ENCODE assay signal across 9 mouse cellular contexts in the genomic region with DNA sequence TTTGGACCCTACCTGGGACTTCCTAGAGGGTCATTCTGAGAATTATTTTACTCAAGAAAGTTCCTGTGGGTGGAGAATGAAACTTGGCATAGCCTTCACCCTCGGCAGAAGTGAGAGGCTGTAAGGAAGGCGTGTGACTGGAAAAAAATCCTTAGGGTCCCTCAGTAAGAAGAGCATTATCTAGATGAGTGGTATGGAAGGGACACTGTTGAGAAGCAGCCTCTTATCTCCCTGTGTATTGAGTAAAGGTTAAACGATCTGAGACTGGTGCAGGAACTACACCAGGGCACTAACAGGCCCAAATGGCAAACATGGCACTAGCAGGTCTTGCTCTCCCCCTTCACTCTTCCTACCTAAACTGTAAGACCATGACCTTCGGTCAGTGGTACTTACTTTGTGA. TPM values are rescaled to one million over a fixed set of nuclear protein-coding genes. Genes with fewer than 3 reads are reported as not detected.
DNase-seq lines count a peak whose midpoint lies in the region; ATAC-seq and TF ChIP-seq lines count a peak whose summit lies in the region.
"Had no signal": no experiment of that assay in that cellular context is flagged by ENCODE, and none has a peak within 500 bp of the region (broad histone marks: within the 10 kb centered on the region; RNA-seq: fewer than 3 reads in every experiment).

No protein-coding gene starts in this region.

- H3K9ac ChIP-seq in heart, adult 2 months (ENCODE audit: low read depth, low read length), result peak overlapping the region; percentile 32; the same call in 1 of the 2 replicates
- H3K9ac ChIP-seq in liver, embryonic 11.5 days (ENCODE audit: low read depth, low read length), result peak overlapping the region; percentile 95
- peak overlapping the region; percentile 88; the same call in 1 of the 2 replicates for H3K9ac ChIP-seq in stomach, postnatal 0 days (ENCODE audit: low read length)

- H3K27ac ChIP-seq in heart, adult 2 months, result peak overlapping the region; percentile 92
- H3K27ac ChIP-seq in testis, adult 2 months (ENCODE audit: control insufficient read depth, insufficient read depth, low read depth, low read length), result no peak overlapping the region; the same call in 1 of the 2 replicates
- H3K27ac ChIP-seq in liver, embryonic 11.5 days (ENCODE audit: low read depth, low read length), result no peak overlapping the region
- no peak overlapping the region for H3K27ac ChIP-seq in stomach, postnatal 0 days (replicated peaks)

- no peak for TF ChIP-seq POLR2A in heart, adult 2 months (IDR thresholded peaks at IDR 0.05; ENCODE audit: insufficient read depth, low read depth, low read length)
- no peak for TF ChIP-seq POLR2A in testis, adult 2 months (IDR thresholded peaks at IDR 0.05; ENCODE audit: control insufficient read depth, low read depth, low read length)

- peak overlapping the region; percentile 83 for H3K4me2 ChIP-seq in liver, embryonic 11.5 days
- peak overlapping the region; percentile 54 for H3K4me2 ChIP-seq in stomach, postnatal 0 days (replicated peaks; ENCODE audit: low read depth)

- no peaks in the 10 kb centered on the region for H3K27me3 ChIP-seq in heart, adult 2 months (ENCODE audit: control insufficient read depth, insufficient read depth, low read length)
- H3K27me3 ChIP-seq in testis, adult 2 months (ENCODE audit: control insufficient read depth, insufficient read depth, low read length), result no peaks in the 10 kb centered on the region
- H3K27me3 ChIP-seq in liver, embryonic 11.5 days (replicated peaks; ENCODE audit: control insufficient read depth, insufficient read depth, low read length), result no peaks in the 10 kb centered on the region
- no peaks in the 10 kb centered on the region for H3K27me3 ChIP-seq in stomach, postnatal 0 days (ENCODE audit: control insufficient read depth, insufficient read depth, low read length)

- no peak for TF ChIP-seq EP300 in heart, adult 2 months (IDR thresholded peaks at IDR 0.05; ENCODE audit: insufficient read depth, low read depth, low read length)
- no peak for TF ChIP-seq EP300 in stomach, postnatal 0 days (optimal IDR thresholded peaks at IDR 0.05)

- no peak for TF ChIP-seq CTCF in heart, adult 2 months (IDR thresholded peaks at IDR 0.05)
- TF ChIP-seq CTCF in testis, adult 2 months (IDR thresholded peaks at IDR 0.05; ENCODE audit: control insufficient read depth, insufficient read depth, insufficient replicate concordance, low read depth, low read length), result no peak
- no peak for TF ChIP-seq CTCF in stomach, postnatal 0 days (IDR thresholded peaks at IDR 0.05; ENCODE audit: low read depth)

- DNase-seq in heart, adult 2 months, result no peak
- no peak for DNase-seq in heart, adult 8-10 months (ENCODE audit: low spot score)
- no peak for DNase-seq in testis, postnatal 10 days (ENCODE audit: low spot score)
- no peak for DNase-seq in liver, embryonic 11.5 days (ENCODE audit: low spot score)
- no peak for DNase-seq in stomach, postnatal 0 days (ENCODE audit: low spot score)
- DNase-seq in natural killer cell, adult 2 months (ENCODE audit: low spot score in 2 of 2), result no peak
- no peak for DNase-seq in gastrocnemius, postnatal 4 days (ENCODE audit: low spot score in 2 of 2)

- H3K4me3 ChIP-seq in heart, adult 2 months, result peak overlapping the region; percentile 68
- peak overlapping the region; percentile 100 for H3K4me3 ChIP-seq in testis, adult 2 months (ENCODE audit: control insufficient read depth, low read depth, low read length)
- peak overlapping the region; percentile 74 for H3K4me3 ChIP-seq in liver, embryonic 11.5 days (ENCODE audit: low read depth, low read length)
- peak overlapping the region; percentile 79 for H3K4me3 ChIP-seq in stomach, postnatal 0 days (ENCODE audit: low read depth, low read length)

- intact Hi-C loops in heart, adult 2 months (cut with DNase I), result loop anchor here (2.0 to 5.0 kb wide), 2 partner anchors 21 to 56 kb away; a partner anchor contains a TSS

- peaks cover 4% of the 10 kb centered on the region for H3K79me2 ChIP-seq in heart, adult 2 months (replicated peaks; ENCODE audit: control insufficient read depth, insufficient read depth, low read length)

- 62% methylated on average over 4 of the region's 4 CpGs for WGBS in heart, adult 2 months
- 78% methylated on average over 4 of the region's 4 CpGs for WGBS in liver, embryonic 11.5 days
- WGBS in stomach, postnatal 0 days, result 70% methylated on average over 4 of the region's 4 CpGs

- H3K4me1 ChIP-seq in heart, adult 2 months (ENCODE audit: control insufficient read depth, insufficient read depth, low read length), result peaks cover 2% of the 10 kb centered on the region
- peaks cover 3% of the 10 kb centered on the region; the same call in 1 of the 2 replicates for H3K4me1 ChIP-seq in testis, adult 2 months (ENCODE audit: control insufficient read depth, insufficient read depth, low read length)
- peaks cover 8% of the 10 kb centered on the region for H3K4me1 ChIP-seq in liver, embryonic 11.5 days (replicated peaks; ENCODE audit: control insufficient read depth, insufficient read depth, low read length)
- H3K4me1 ChIP-seq in stomach, postnatal 0 days (replicated peaks; ENCODE audit: control insufficient read depth, insufficient read depth), result no peaks in the 10 kb centered on the region; the same call in 1 of the 2 replicates

- H3K36me3 ChIP-seq in heart, adult 2 months (ENCODE audit: control insufficient read depth, insufficient read depth, low read length), result peaks cover 13% of the 10 kb centered on the region
- peaks cover 2% of the 10 kb centered on the region; the same call in 1 of the 2 replicates for H3K36me3 ChIP-seq in testis, adult 2 months (ENCODE audit: control insufficient read depth, insufficient read depth, low read length)
- H3K36me3 ChIP-seq in liver, embryonic 11.5 days (ENCODE audit: control insufficient read depth, insufficient read depth, low read length), result peaks cover 16% of the 10 kb centered on the region
- H3K36me3 ChIP-seq in stomach, postnatal 0 days (ENCODE audit: control insufficient read depth, insufficient read depth, low read length), result peaks cover 8% of the 10 kb centered on the region

- ATAC-seq in liver, embryonic 11.5 days (replicated peaks; ENCODE audit: low FRiP score), result no peak; the same call in 1 of the 2 replicates
- peak; percentile 36 for ATAC-seq in stomach, postnatal 0 days (ENCODE audit: low FRiP score, low TSS enrichment)

- H3K9me3 ChIP-seq in liver, embryonic 11.5 days (ENCODE audit: control insufficient read depth, low read length), result peaks cover 10% of the 10 kb centered on the region
- peaks cover 8% of the 10 kb centered on the region; the same call in 1 of the 2 replicates for H3K9me3 ChIP-seq in stomach, postnatal 0 days (ENCODE audit: control insufficient read depth, low read length)

RNA-seq across cellular contexts. Expression of a gene that starts 0.4 kb away (rescaled TPM):
- 100 to 1,000 TPM in 1 of 2 experiments, 10 to 100 TPM in 1; 64.6 to 100 TPM for total RNA-seq in heart, adult 2 months (2021)
- 31.1 and 79.7 TPM in 2 replicates for polyA plus RNA-seq in heart, adult 2 months (2012; rRNA removed)
- 10 to 100 TPM; 66.2 to 94.7 (median 75.8) TPM for total RNA-seq in heart, adult 8-10 months (2022)
- 34.2 and 39.0 TPM in 2 replicates for polyA plus RNA-seq in testis, adult 2 months (2012; rRNA removed)
- polyA plus RNA-seq in liver, embryonic 11.5 days (2014; fragmentation: Nextera tagmentation; extraction: Ambion mirVana), result 43.5 and 50.2 TPM in 2 replicates
- polyA plus RNA-seq in stomach, postnatal 0 days (2015; fragmentation: Nextera tagmentation; extraction: Ambion mirVana), result 17.0 and 19.2 TPM in 2 replicates
- total RNA-seq in gastrocnemius, postnatal 4 days (2021), result 10 to 100 TPM; 65.9 to 76.5 TPM

RNA-seq across cellular contexts. Expression of a gene that starts 19.3 kb away (rescaled TPM):
- total RNA-seq in heart, adult 2 months (2021), result 1 to 10 TPM; 4.7 to 5.9 TPM
- polyA plus RNA-seq in heart, adult 2 months (2012; rRNA removed), result 2.6 and 4.1 TPM in 2 replicates
- total RNA-seq in heart, adult 8-10 months (2022), result 1 to 10 TPM; 4.1 to 7.8 (median 6.6) TPM
- 10.2 and 11.3 TPM in 2 replicates for polyA plus RNA-seq in testis, adult 2 months (2012; rRNA removed)
- polyA plus RNA-seq in liver, embryonic 11.5 days (2014; fragmentation: Nextera tagmentation; extraction: Ambion mirVana), result 1.1 and 2.0 TPM in 2 replicates
- 2.0 and 2.6 TPM in 2 replicates for polyA plus RNA-seq in stomach, postnatal 0 days (2015; fragmentation: Nextera tagmentation; extraction: Ambion mirVana)
- total RNA-seq in gastrocnemius, postnatal 4 days (2021), result 1 to 10 TPM; 5.6 to 6.0 TPM

RNA-seq across cellular contexts. Expression of a gene that starts 22.4 kb away (rescaled TPM):
- total RNA-seq in heart, adult 2 months (2021), result not detected
- not detected in 2 replicates for polyA plus RNA-seq in heart, adult 2 months (2012; rRNA removed)
- total RNA-seq in heart, adult 8-10 months (2022), result not detected
- 27.7 and 28.0 TPM in 2 replicates for polyA plus RNA-seq in testis, adult 2 months (2012; rRNA removed)
- not detected in 2 replicates for polyA plus RNA-seq in liver, embryonic 11.5 days (2014; fragmentation: Nextera tagmentation; extraction: Ambion mirVana)
- 0.32 TPM in 1 of 2 replicates, not detected in the other for polyA plus RNA-seq in stomach, postnatal 0 days (2015; fragmentation: Nextera tagmentation; extraction: Ambion mirVana)
- total RNA-seq in gastrocnemius, postnatal 4 days (2021), result not detected
- polyA plus RNA-seq: macrophage had no signal

RNA-seq across cellular contexts. Expression of a gene that starts 56.7 kb away (rescaled TPM):
- total RNA-seq in heart, adult 2 months (2021), result 1 to 10 TPM; 1.7 to 2.1 TPM
- 0.86 and 0.91 TPM in 2 replicates for polyA plus RNA-seq in heart, adult 2 months (2012; rRNA removed)
- total RNA-seq in heart, adult 8-10 months (2022), result 1 to 10 TPM; 1.0 to 2.3 (median 1.5) TPM
- 17.3 and 19.9 TPM in 2 replicates for polyA plus RNA-seq in testis, adult 2 months (2012; rRNA removed)
- polyA plus RNA-seq in liver, embryonic 11.5 days (2014; fragmentation: Nextera tagmentation; extraction: Ambion mirVana), result 11.1 and 11.6 TPM in 2 replicates
- 5.2 and 5.4 TPM in 2 replicates for polyA plus RNA-seq in stomach, postnatal 0 days (2015; fragmentation: Nextera tagmentation; extraction: Ambion mirVana)
- total RNA-seq in gastrocnemius, postnatal 4 days (2021), result 10 to 100 TPM; 10.6 to 11.7 TPM

Comparison
In these comparisons a context has a peak if more than half of its experiments do, and no peak if none do; other contexts are left out.
1. H3K9ac ChIP-seq: peak in every context shown above with its lines; median percentile 95 in liver, embryonic 11.5 days; 88 in stomach, postnatal 0 days; 32 in heart, adult 2 months.
2. RNA of a gene that starts 22.4 kb away (polyA plus RNA-seq): 27.7 to 28.0 TPM in testis, adult 2 months; 0.32 TPM in stomach, postnatal 0 days, not detected in liver, embryonic 11.5 days and not detected in heart, adult 2 months; every median in the first group is over 10 times any median in the second.
3. Peak in every context shown above with its lines, with median percentiles within 50 percentile points of each other: H3K4me3 ChIP-seq.